Mouse (Mus musculus) neural tube, embryonic 12.5 days (tissue): ENCODE results near the gene Sptb. TPM values are rescaled to one million over a fixed set of nuclear protein-coding genes. Genes with fewer than 3 reads are reported as not detected.

Experiments
- ATAC-seq: fragments of 200-750 bp; cut with Nextera tagmentation; 2 replicates; pipeline ENCODE4 v1.8.0; 2017; ENCODE audit warnings: low read depth, mild to moderate bottlenecking, moderate TSS enrichment, moderate library complexity; ENCODE audit not compliant: low FRiP score
- H3K27ac ChIP-seq: fragments of 300-500 bp; sonication (generic); 2 replicates; pipeline ENCODE4 v1.5.1; 2016
- H3K27me3 ChIP-seq: fragments of 300-500 bp; sonication (generic); replicated peaks from 2 replicates; pipeline ENCODE4 v1.6.1; 2016; ENCODE audit warnings: mild to moderate bottlenecking
- H3K36me3 ChIP-seq: fragments of 300-500 bp; sonication (generic); 2 replicates; pipeline ENCODE4 v1.6.1; 2016; ENCODE audit warnings: mild to moderate bottlenecking
- H3K4me1 ChIP-seq: fragments of 300-500 bp; sonication (generic); 2 replicates; pipeline ENCODE4 v1.6.1; 2016
- H3K4me2 ChIP-seq: fragments of 300-500 bp; sonication (generic); replicated peaks from 2 replicates; pipeline ENCODE4 v1.6.1; 2016; ENCODE audit warnings: mild to moderate bottlenecking
- H3K4me3 ChIP-seq: fragments of 300-500 bp; sonication (generic); 2 replicates; pipeline ENCODE4 v1.5.1; 2016
- H3K9ac ChIP-seq: fragments of 300-500 bp; sonication (generic); 2 replicates; pipeline ENCODE4 v1.6.1; 2016; ENCODE audit warnings: mild to moderate bottlenecking
- H3K9me3 ChIP-seq: fragments of 300-500 bp; sonication (generic); 2 replicates; pipeline ENCODE4 v1.6.1; 2016; ENCODE audit warnings: mild to moderate bottlenecking
- WGBS: fragments of 180-500 bp; shearing (Covaris S2); methylation state at CpG from one replicate; pipeline ENCODE4 v1.1.7; 2016; 5-methylcytosine and 5-hydroxymethylcytosine counted together
- polyA plus RNA-seq: library from polyadenylated mRNA; unstranded; fragments of >200 nt; fragmentation: Nextera tagmentation; extraction: Ambion mirVana; gene quantifications from 2 replicates; pipeline ENCODE4 v1.2.1, GENCODE M21; 2016

The Sptb gene
- polyA plus RNA-seq, 1 experiment from 2014 or later = 2.9 TPM

DNA sequence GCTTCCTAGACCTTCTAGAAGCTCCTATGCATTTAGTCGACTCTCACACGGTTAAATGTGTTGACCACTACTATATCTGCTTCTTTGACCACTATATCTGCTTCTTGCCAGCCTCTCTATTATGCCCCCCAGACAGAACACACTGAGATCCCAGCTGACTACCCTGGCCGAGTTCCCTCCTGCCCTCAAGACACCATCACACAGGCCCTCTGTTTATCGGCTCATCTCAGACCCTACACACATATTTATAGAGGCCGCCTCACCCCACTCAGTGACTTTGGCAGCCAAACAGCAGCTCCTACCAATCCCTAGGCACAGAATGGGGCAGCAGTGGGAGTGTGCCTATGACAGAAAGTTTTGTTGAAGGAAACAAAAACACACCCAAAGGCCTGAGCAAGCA lies 14.6 kb downstream of the Sptb start:
- H3K4me3 ChIP-seq = no peak overlapping the region
- no peak overlapping the region for H3K4me2 ChIP-seq
- H3K36me3 ChIP-seq = no peaks in the 10 kb centered on the region
- peaks cover 13% of the 10 kb centered on the region; the same call in 1 of the 2 replicates for H3K4me1 ChIP-seq
- WGBS = 68% methylated on average over 5 of the region's 5 CpGs
- no peaks in the 10 kb centered on the region for H3K9me3 ChIP-seq
- ATAC-seq = no peak
- no peak overlapping the region for H3K9ac ChIP-seq
- 0 out of 2 replicates have a peak, but pooled peaks cover 5% of the 10 kb centered on the region for H3K27me3 ChIP-seq
- no peak overlapping the region for H3K27ac ChIP-seq

- peak; percentile 87 for ATAC-seq
- Histone ChIP-seq H3K9me3 (no peaks in the 10 kb centered on the region), H3K9ac (0 out of 2 replicates have a peak overlapping the region, but pooled peaks have one; percentile 10), H3K4me1 (peaks cover 13% of the 10 kb centered on the region; the same call in 1 of the 2 replicates), H3K27ac (no peak overlapping the region; the same call in 1 of the 2 replicates), H3K36me3 (no peaks in the 10 kb centered on the region), H3K27me3 (0 out of 2 replicates have a peak, but pooled peaks cover 5% of the 10 kb centered on the region), H3K4me3 (peak overlapping the region; percentile 26), H3K4me2 (peak overlapping the region; percentile 61)
- WGBS = 3% methylated on average over 17 of the region's 17 CpGs
These were observed 15.4 kb downstream of the Sptb start for GRCm38 (mm10) chr12:76694801-76695505.

- ATAC-seq = no peak
- H3K4me2 ChIP-seq = no peak overlapping the region
- 85% methylated on average over 10 of the region's 10 CpGs for WGBS
- H3K36me3 ChIP-seq = no peaks in the 10 kb centered on the region
- H3K27me3 ChIP-seq = no peaks in the 10 kb centered on the region
- no peak overlapping the region for H3K4me3 ChIP-seq
- no peaks in the 10 kb centered on the region for H3K9me3 ChIP-seq
- no peak overlapping the region for H3K27ac ChIP-seq
- no peaks in the 10 kb centered on the region for H3K4me1 ChIP-seq
- H3K9ac ChIP-seq = no peak overlapping the region
These were observed 22.7 kb downstream of the Sptb start for GRCm38 (mm10) chr12:76687498-76688200.

DNA sequence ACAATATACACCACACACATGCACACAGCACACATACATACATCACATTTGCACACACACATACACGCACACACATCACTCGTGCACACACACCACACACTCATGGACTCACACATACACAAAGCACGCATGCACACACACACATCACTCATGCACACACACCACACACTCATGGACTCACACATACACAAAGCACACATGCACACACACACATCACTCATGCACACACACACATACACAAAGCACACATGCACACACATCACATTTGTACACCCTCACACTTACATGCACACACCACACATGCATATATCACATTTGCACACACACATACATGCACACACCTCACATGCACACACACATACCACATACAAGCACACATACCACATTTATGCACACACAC lies 24.7 kb downstream of the Sptb start:
- Histone ChIP-seq H3K9me3 (no peaks in the 10 kb centered on the region), H3K4me2 (no peak overlapping the region), H3K27ac (no peak overlapping the region), H3K36me3 (no peaks in the 10 kb centered on the region), H3K27me3 (no peaks in the 10 kb centered on the region), H3K9ac (no peak overlapping the region), H3K4me1 (no peaks in the 10 kb centered on the region), H3K4me3 (no peak overlapping the region)
- WGBS = 96% methylated on average over 3 of the region's 3 CpGs
- no peak for ATAC-seq

DNA sequence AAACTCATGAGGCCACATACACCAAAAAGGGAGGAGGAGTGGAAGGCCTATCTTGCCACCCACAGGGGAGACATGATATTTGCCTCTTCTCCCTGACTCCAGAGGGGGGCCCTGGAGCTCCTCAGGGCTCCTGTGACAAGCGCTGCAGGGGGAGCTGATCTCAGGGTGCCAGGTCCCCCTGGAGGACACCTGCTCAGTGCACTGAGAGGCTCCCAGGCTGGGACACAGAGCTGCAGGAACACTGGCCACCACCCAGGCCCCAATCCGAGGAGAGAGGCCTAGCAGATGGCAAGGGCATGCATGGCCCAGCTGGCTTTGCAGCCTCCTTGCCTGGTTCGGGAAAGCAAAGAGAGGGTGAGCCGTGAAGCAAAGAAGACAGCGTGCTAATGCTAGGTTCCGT lies 25.9 kb downstream of the Sptb start:
- no peaks in the 10 kb centered on the region for H3K27me3 ChIP-seq
- no peak for ATAC-seq
- H3K4me3 ChIP-seq = no peak overlapping the region
- H3K4me1 ChIP-seq = no peaks in the 10 kb centered on the region
- H3K9me3 ChIP-seq = no peaks in the 10 kb centered on the region
- H3K27ac ChIP-seq = no peak overlapping the region
- no peaks in the 10 kb centered on the region for H3K36me3 ChIP-seq
- H3K9ac ChIP-seq = 0 out of 2 replicates have a peak overlapping the region, but pooled peaks have one; percentile 21
- WGBS = 69% methylated on average over 6 of the region's 6 CpGs
- no peak overlapping the region for H3K4me2 ChIP-seq

DNA sequence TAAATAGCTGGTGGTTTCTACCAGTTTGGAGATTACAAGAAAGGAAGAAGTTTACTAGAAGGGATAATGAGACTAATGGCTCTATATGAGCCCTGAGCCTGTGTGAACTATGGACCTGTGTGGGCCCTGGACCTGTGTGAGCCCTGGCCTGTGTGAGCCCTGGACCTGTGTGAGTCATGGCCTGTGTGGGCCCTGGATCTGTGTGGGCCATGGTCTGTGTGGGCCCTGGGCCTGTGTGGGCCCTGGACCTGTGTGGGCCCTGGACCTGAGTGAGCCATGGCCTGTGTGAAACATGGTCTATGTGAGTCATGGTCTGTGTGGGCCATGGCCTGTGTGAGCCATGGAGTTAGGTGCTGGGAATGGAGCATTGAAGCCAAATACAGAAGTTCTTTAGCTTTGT lies 28.4 kb downstream of the Sptb start:
- Histone ChIP-seq H3K27me3 (no peaks in the 10 kb centered on the region), H3K36me3 (no peaks in the 10 kb centered on the region), H3K4me3 (no peak overlapping the region), H3K4me2 (no peak overlapping the region), H3K4me1 (no peaks in the 10 kb centered on the region), H3K9ac (no peak overlapping the region), H3K9me3 (no peaks in the 10 kb centered on the region), H3K27ac (no peak overlapping the region)
- no peak for ATAC-seq

DNA sequence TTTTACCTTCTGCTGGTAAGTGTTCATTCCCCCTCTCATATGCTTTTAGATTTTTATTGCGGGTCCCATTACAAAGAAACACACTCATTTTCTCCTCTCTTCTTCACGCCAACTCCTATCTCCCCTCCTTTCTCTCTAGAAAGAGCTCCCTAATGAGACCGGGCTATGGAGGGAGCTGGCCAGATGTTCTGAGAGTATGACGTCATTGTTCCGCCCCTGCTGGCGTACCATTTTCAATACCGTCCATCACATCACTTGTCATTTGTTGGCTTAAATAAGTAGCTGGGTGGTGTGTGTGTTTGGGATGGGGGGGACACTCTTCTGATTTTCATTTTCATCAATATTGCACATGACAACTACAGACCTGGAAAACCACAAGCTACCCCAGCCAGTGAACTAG lies 33.3 kb downstream of the Sptb start:
- 66% methylated on average over 7 of the region's 7 CpGs for WGBS
- Histone ChIP-seq H3K36me3 (no peaks in the 10 kb centered on the region), H3K9me3 (no peaks in the 10 kb centered on the region), H3K4me2 (no peak overlapping the region), H3K4me1 (no peaks in the 10 kb centered on the region), H3K9ac (no peak overlapping the region), H3K4me3 (no peak overlapping the region), H3K27ac (no peak overlapping the region), H3K27me3 (no peaks in the 10 kb centered on the region)
- no peak for ATAC-seq

- no peaks in the 10 kb centered on the region for H3K9me3 ChIP-seq
- 88% methylated on average over 22 of the region's 22 CpGs for WGBS
- no peak for ATAC-seq
These were observed 33.9 kb downstream of the Sptb start for GRCm38 (mm10) chr12:76676477-76676876.

DNA sequence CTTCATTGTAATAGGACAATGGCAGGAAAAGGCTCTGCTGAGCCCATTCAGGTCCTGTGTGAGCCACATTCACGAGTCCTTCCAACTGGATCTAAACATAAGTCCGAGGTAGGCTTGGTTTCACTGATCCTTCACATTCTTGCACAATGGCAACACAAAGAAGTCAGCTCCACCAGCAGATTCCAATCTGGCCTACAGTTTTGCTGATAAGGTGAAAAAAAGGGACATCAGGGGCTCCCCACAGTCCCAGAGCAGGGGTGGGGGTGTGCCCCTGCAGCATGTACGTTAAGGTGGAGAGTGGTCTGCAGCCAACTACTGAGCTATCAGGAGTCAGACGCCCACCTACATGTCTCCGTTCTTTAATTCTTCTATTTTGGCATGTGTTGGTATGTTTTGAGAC lies 35.0 kb downstream of the Sptb start:
- H3K4me2 ChIP-seq = no peak overlapping the region
- H3K36me3 ChIP-seq = no peaks in the 10 kb centered on the region
- no peaks in the 10 kb centered on the region for H3K4me1 ChIP-seq
- 60% methylated on average over 5 of the region's 5 CpGs for WGBS
- no peaks in the 10 kb centered on the region for H3K9me3 ChIP-seq
- H3K27me3 ChIP-seq = no peaks in the 10 kb centered on the region
- H3K4me3 ChIP-seq = no peak overlapping the region
- ATAC-seq = no peak
- H3K27ac ChIP-seq = no peak overlapping the region
- H3K9ac ChIP-seq = no peak overlapping the region

More at GRCm38 (mm10) chr12:76676477-76676876, 33.9 kb downstream of the Sptb start:
- H3K27ac ChIP-seq = no peak overlapping the region
- H3K27me3 ChIP-seq = no peaks in the 10 kb centered on the region
- H3K4me3 ChIP-seq = no peak overlapping the region
- no peak overlapping the region for H3K9ac ChIP-seq
- H3K36me3 ChIP-seq = no peaks in the 10 kb centered on the region
- no peak overlapping the region for H3K4me2 ChIP-seq
- no peaks in the 10 kb centered on the region for H3K4me1 ChIP-seq

DNA sequence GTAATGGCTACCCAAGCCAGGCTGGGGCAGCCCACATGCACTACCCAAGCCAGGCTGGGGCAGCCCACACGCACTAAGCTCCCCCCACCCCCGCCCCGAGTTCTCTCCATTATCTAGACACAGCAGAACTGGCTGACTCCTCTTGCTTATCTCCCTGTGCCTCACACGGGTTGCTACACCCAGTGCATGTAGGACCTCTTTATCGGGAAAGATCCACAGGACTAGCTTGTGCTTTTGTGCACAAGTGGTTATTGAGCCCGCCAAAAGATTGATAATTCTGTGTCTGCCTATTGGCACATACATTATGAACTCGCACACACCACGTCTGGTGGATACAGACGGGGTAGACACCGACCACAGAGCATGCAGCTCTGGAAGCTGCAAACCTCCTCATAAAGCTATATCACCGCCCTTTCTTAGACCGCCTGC lies 36.5 kb downstream of the Sptb start:
- ATAC-seq = no peak
- Histone ChIP-seq H3K27ac (no peak overlapping the region), H3K36me3 (no peaks in the 10 kb centered on the region), H3K9ac (no peak overlapping the region), H3K9me3 (no peaks in the 10 kb centered on the region), H3K27me3 (no peaks in the 10 kb centered on the region), H3K4me1 (no peaks in the 10 kb centered on the region), H3K4me3 (no peak overlapping the region), H3K4me2 (no peak overlapping the region)
- WGBS = 84% methylated on average over 12 of the region's 12 CpGs

DNA sequence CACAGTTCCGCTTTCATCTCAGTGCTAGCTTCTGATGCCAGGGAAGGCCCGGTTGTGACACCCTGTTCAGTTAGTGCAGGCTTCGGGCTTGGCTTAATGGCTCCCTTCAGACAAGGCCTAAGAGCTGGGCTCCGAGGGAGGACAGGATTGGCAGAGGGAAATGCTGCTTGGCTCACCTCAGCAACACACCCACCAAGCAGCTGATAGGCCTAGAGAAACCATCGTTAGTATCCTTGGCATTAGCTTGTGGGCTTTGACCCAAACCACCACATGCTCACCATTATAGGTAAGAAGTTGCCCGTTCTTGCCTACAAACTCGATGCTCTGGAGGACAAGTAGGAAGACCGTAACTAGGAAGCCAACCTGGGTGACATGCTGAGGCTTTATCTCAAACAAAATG lies 38.3 kb downstream of the Sptb start:
- no peak for ATAC-seq
- Histone ChIP-seq H3K27ac (no peak overlapping the region), H3K9me3 (no peaks in the 10 kb centered on the region), H3K27me3 (no peaks in the 10 kb centered on the region), H3K4me3 (no peak overlapping the region), H3K36me3 (no peaks in the 10 kb centered on the region), H3K4me2 (no peak overlapping the region), H3K4me1 (no peaks in the 10 kb centered on the region; the same call in 1 of the 2 replicates), H3K9ac (no peak overlapping the region)
- WGBS = 89% methylated on average over 8 of the region's 8 CpGs

GRCm38 (mm10) chr12:76670533-76671086 lies 39.7 kb downstream of the Sptb start:
- Histone ChIP-seq H3K9ac (no peak overlapping the region), H3K4me3 (no peak overlapping the region), H3K9me3 (no peaks in the 10 kb centered on the region), H3K36me3 (no peaks in the 10 kb centered on the region), H3K4me1 (no peaks in the 10 kb centered on the region; the same call in 1 of the 2 replicates), H3K27me3 (no peaks in the 10 kb centered on the region), H3K4me2 (no peak overlapping the region), H3K27ac (no peak overlapping the region)
- 85% methylated on average over 13 of the region's 13 CpGs for WGBS
- ATAC-seq = no peak
